Mouse (Mus musculus) right cerebral cortex, postnatal 4 days (tissue): Measurements from ENCODE around the gene Emc10.

Experiments used
- DNase-seq: peaks from one replicate; pipeline ENCODE4 v3.0.0-alpha.2; 2022

The Emc10 gene

GRCm38 (mm10) chr7:44462218-44463055, 33.9 kb downstream of the Emc10 start:
- DNase-seq: peak; percentile 61

- no peak for DNase-seq
Observed at GRCm38 (mm10) chr7:44461503-44462217, 34.7 kb downstream of the Emc10 start.

GRCm38 (mm10) chr7:44460767-44461502, 35.4 kb downstream of the Emc10 start:
- DNase-seq: no peak

GRCm38 (mm10) chr7:44460067-44460466, 36.3 kb downstream of the Emc10 start:
- DNase-seq: no peak

GRCm38 (mm10) chr7:44456302-44456701, 40.0 kb downstream of the Emc10 start:
- no peak for DNase-seq

GRCm38 (mm10) chr7:44453256-44453655, 43.1 kb downstream of the Emc10 start:
- no peak for DNase-seq

- DNase-seq: no peak
Observed at GRCm38 (mm10) chr7:44446070-44446855, 50.1 kb downstream of the Emc10 start.

GRCm38 (mm10) chr7:44445528-44445923, 50.8 kb downstream of the Emc10 start:
- no peak for DNase-seq

GRCm38 (mm10) chr7:44444886-44445527, 51.3 kb downstream of the Emc10 start:
- DNase-seq: no peak

- DNase-seq: peak; percentile 55
Observed at GRCm38 (mm10) chr7:44443268-44444173, 52.8 kb downstream of the Emc10 start.

GRCm38 (mm10) chr7:44442407-44442821, 53.9 kb downstream of the Emc10 start:
- DNase-seq: peak; percentile 66

- peak; percentile 81 for DNase-seq
Observed at GRCm38 (mm10) chr7:44441648-44442109, 54.6 kb downstream of the Emc10 start.

GRCm38 (mm10) chr7:44441180-44441579, 55.1 kb downstream of the Emc10 start:
- peak; percentile 33 for DNase-seq

- no peak for DNase-seq
Observed at GRCm38 (mm10) chr7:44440479-44440878, 55.9 kb downstream of the Emc10 start.
